Mouse (Mus musculus): Measurements from ENCODE around the gene Stpg3.

Stpg3 gene

DNA sequence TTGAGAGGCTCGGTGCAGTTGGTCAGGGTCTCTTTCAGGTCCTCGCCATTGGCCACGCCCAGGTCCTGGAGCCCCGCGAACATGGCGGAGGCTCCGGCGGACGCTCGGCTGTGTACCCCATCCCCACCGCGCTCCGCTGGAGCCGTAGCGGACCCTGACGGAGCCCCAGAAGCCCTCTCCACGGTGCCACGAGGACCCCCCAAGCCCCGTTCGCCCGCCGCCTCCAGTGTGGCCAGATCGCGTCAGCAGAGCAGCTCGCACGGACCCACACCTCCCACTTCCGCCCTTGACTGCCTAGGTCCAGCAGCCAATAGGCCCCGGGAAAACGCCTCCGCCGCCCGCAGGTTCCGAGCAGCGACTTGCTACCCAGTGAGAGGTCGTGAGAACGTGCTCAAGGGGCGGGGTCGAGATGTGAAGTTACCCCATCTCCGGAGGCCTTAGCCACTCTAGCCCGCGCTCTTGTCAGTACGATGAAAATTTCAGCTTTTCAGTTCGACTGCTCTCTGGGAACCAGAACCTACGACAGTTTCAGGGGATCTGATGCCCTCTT, 3.2 kb downstream of the Stpg3 start, which contains the start of gene Nelfb:
Gene Nelfb (minus strand): TSS at position 369 of the 550 bp plus-strand sequence.
- in situ Hi-C loops (cut with MboI, MseI): no loop called here

DNA sequence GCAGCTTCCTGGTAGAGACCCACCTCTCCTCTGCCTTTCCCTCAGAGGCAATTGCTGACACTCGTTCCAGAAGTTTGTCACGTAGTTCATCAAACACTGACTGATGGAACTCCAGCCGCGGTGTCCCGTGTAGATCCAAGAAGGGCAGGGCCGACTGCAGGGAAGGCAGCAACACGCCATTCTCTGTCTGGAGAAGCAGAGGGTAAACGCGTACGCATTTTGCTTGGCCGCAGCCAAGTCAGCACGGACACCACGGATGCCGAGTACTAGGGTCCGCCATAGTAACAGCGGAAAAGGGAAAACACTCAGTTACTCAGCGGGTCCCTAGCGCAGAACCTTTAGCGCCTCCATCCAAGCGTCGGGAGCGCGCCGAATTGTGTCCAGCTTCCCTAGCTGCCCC, 3.8 kb downstream of the Stpg3 start:
- in situ Hi-C loops (cut with MboI, MseI): no loop called here

GRCm38 (mm10) chr2:25207593-25207992, 6.8 kb downstream of the Stpg3 start:
- in situ Hi-C loops (cut with MboI, MseI): no loop called here

- in situ Hi-C loops (cut with MboI, MseI): no loop called here
Observed at GRCm38 (mm10) chr2:25203631-25204214, 10.7 kb downstream of the Stpg3 start.

DNA sequence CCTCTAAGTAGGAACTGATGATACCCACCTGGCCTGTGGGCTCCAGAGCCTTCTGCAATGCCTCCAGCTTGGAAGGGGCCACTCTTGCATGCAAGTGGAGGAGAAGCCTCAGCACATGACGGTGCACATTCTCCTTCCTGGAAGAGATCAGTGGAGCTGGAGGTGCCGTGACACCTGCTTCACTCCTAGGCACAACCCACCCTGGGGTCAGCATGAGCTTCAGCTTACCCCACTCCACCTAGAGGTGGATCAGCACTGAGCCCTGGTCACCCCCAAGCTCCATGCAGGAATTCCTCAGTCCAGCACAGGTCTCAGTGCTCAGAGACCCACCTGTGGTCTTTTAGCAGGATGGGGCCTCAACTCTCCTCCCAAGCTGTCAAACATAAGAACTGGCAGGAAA, 13.8 kb downstream of the Stpg3 start:
- in situ Hi-C loops (cut with MboI, MseI): no loop called here

DNA sequence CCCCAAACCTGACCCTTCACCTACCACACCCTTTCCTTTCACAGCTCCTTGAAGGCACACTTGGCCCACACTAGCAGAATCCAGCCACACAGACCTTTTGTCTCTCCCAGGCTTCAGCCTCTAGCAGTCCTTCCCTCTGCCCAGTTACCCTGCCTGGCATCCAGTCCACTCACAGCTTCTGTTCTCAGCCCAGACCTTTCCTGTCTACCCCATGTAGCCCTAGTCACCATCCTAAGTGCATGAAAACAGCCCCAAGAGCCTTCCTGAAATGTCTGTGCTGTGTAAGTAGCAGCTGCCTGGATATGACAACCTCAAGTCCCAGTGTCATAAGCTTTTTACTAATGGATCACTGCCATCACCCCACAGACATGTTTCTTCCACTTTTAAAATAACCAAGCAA, 16.5 kb downstream of the Stpg3 start:
- in situ Hi-C loops (cut with MboI, MseI): no loop called here

- in situ Hi-C loops (cut with MboI, MseI): no loop called here
Observed at GRCm38 (mm10) chr2:25197191-25197590, 17.2 kb downstream of the Stpg3 start.

- in situ Hi-C loops (cut with MboI, MseI): no loop called here
Observed at GRCm38 (mm10) chr2:25196172-25196954, 18.1 kb downstream of the Stpg3 start, which contains the start of gene Tor4a. Gene Tor4a (minus strand): TSS chr2:25196886.

- in situ Hi-C loops (cut with MboI, MseI): no loop called here
Observed at GRCm38 (mm10) chr2:25195211-25196156, 19.0 kb downstream of the Stpg3 start.

DNA sequence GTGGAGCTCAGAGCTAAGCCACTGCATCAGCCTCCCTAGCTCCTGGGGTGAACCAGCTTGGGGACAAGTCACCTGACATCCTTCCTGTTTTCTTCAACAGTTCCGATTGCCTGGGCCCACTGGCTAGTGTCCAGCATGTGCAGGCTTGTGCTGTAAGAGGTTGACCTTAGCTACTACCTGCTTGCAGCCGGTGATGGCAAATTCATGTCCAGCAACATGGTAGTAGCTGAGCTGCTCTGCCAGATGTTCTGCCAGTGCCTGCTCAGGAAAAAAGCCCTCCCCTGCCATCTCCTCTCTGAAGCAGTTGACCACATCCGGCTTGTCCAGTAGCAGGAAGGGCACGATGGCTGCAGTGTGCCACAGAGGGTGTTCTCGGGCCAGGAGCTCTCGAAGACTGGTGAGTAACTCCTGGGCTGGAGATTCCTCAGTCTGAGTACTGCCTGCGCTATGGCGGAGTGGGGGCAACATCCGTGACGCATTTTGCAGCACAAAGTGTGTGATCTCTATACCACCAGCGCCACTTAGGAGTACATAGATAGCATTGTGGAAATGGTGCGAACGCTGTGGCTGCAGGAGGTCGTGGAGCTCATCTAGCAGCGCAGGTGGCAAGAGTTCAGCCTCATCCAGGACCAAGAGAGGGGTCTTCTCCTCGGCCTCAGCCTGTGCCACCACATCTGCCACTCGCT, 19.8 kb downstream of the Stpg3 start:
- in situ Hi-C loops (cut with MboI, MseI): loop anchor here (5.0 kb wide), 1 partner anchor 33 kb away; no protein-coding TSS in a partner anchor

DNA sequence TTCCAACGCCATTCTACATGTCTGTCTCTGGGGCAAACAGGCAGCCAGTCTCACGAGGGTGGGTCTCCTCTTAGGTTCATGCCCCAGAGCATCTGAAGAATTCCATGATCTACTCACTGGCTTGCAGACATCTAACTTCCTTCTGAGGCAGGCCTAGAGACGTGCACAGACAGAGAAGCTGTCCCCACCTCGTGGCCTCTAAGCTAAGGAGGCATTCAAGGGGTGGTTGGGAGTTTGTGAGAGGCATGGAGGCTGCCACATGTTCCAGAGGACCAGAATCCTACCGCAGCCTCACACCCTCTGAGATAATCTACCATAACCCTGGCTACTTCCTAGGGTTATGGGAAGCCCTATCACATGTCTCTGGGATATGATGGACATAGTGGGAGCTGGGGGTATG, 20.4 kb downstream of the Stpg3 start:
- in situ Hi-C loops (cut with MboI, MseI): loop anchor here (5.0 kb wide), 1 partner anchor 33 kb away; no protein-coding TSS in a partner anchor

GRCm38 (mm10) chr2:25193330-25193770, 21.1 kb downstream of the Stpg3 start:
- in situ Hi-C loops (cut with MboI, MseI): loop anchor here (5.0 kb wide), 1 partner anchor 34 kb away; no protein-coding TSS in a partner anchor

DNA sequence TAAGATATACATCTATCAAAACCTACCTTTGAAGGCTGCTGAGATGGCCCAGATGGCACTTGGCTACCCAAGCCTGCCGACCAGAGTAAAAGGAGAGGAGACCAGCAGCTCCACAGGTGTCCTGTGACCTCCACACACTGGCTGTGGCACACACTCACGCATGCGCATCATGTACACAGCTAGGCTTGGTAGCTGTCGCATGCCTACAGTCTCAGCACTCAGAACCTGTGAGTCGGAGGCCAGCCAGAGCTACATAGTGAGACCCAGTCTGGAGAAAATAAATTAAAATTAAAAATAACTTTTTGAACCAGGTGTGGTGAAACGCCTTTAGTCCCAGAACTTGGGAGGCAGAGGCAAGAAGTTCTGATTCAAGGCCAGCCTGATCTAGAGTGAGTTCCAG, 26.6 kb downstream of the Stpg3 start:
- in situ Hi-C loops (cut with MboI, MseI): no loop called here

GRCm38 (mm10) chr2:25186575-25186930, 27.9 kb downstream of the Stpg3 start:
- in situ Hi-C loops (cut with MboI, MseI): no loop called here

DNA sequence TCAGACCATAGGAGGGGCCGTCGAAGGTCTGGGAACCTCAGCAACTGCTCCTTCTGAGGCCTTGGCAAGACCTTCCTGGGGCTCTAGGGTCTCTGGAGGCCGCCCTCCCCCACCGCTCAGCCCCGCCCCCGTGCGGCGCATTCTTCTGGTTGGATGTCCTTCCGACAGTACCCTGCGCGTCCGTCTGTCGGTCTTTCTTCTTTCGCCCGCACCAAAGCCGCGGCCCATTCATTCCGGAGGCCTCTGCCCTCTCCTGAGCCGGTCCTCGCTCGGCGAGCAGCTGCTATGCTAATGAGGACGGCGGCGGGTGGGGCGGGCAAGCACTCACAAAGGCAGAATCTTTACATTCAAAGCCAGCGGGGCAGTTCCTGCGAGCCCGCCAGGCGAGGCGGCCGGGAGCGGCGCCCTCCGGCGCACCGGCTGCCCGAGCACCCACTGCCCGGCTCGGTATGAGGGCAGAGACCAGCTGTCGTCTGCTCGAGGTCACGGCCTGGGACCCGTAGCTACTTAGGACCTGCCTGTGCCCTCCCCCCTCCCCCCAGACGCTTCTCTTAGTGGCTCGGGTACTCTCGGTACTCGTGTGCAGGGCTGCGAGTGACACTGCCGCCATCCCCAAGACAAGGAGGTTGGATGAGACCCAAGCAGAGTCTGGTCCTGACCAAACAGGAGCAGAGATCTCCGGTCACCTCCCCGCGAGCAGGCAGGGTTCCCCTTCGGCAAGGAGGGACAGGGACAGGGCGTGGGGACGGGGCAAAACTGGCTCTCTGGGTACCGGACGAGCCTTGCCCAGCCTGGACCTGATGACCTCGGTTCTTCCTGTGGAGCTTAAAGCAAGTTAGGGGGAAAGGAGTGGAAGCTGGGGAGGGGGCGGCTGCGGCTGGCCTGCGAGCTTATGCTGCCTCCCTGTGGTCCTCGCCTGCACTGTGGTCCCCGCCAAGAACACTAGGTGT, 28.5 kb downstream of the Stpg3 start:
- in situ Hi-C loops (cut with MboI, MseI): no loop called here

- in situ Hi-C loops (cut with MboI, MseI): no loop called here
Observed at GRCm38 (mm10) chr2:25184496-25184895, 29.9 kb downstream of the Stpg3 start.

GRCm38 (mm10) chr2:25183336-25183735, 31.1 kb downstream of the Stpg3 start:
- in situ Hi-C loops (cut with MboI, MseI): no loop called here

DNA sequence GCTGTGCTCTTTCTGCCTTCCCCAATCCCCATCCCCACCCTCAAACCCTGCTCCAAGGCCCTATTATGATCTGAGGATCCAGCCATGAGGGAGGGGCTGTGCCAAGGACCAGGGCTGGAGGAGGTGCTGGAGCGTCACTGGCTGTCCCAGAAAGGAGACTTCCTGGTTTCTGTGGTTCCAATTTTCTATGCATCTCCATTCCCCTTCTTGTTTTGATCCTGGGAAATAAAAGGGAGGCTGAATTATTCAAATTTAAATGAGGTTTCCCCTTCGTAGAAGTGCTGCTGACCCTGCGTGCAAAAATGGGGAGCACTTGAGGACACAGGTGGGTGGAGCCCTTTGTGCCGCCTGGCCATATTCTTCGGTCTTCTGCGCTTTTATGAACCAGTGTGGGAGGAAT, 31.8 kb downstream of the Stpg3 start:
- in situ Hi-C loops (cut with MboI, MseI): no loop called here

DNA sequence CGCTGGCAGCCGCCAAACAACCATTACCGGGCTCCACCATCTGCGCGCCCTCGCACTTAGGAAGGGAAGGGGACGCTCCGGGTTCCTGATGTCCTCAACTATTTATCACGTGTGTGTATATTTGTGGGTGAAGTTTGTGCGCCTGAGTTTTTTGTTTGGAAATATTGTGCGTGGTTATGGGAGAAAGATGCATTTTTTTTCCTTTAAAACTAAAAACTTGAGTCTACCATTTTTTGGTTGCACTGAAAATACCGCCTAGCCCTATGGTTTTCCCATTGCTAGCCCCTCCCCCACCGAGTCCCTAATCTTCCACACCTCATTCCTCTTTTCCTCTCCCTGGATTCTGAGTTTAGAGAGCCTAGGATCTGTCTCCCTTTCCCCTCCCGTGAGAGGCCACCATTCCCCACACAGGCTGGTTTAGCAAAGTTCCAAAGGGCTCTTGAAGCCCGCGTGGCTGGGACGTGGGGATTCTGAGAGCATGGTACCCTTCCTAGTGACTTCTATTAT, 32.5 kb downstream of the Stpg3 start:
- in situ Hi-C loops (cut with MboI, MseI): no loop called here

Measured in T-helper 2 cell (primary cell).